Mouse (Mus musculus) heart, postnatal 0 days (tissue): Measurements from ENCODE around the gene Susd3. TPM values are rescaled to one million over a fixed set of nuclear protein-coding genes. Genes with fewer than 3 reads are reported as not detected.

Experiments used
- ATAC-seq: fragments of 200-750 bp; cut with Nextera tagmentation; 2 replicates; pipeline ENCODE4 v1.8.0; 2017; ENCODE audit warnings: low read depth, moderate number of reproducible peaks, moderate library complexity; ENCODE audit not compliant: insufficient read depth
- DNase-seq: peaks from one replicate; pipeline ENCODE4 v3.0.0-alpha.2; 2016; ENCODE audit warnings: low spot score
- H3K27ac ChIP-seq: fragments of 300-500 bp; sonication (generic); 2 replicates; pipeline ENCODE4 v1.5.1; 2014; ENCODE audit warnings: low read depth, mild to moderate bottlenecking
- H3K27me3 ChIP-seq: fragments of 300-500 bp; sonication (generic); 2 replicates; pipeline ENCODE4 v1.6.1; 2014; ENCODE audit warnings: low read length, mixed read lengths; ENCODE audit not compliant: control insufficient read depth, insufficient read depth
- H3K36me3 ChIP-seq: fragments of 300-500 bp; sonication (generic); replicated peaks from 2 replicates; pipeline ENCODE4 v1.6.1; 2014; ENCODE audit warnings: low read length, mixed read lengths; ENCODE audit not compliant: control insufficient read depth, insufficient read depth
- H3K4me1 ChIP-seq: fragments of 300-500 bp; sonication (generic); 2 replicates; pipeline ENCODE4 v1.6.1; 2014; ENCODE audit warnings: antibody characterized with exemption; ENCODE audit not compliant: control insufficient read depth, insufficient read depth
- H3K4me2 ChIP-seq: fragments of 300-500 bp; sonication (generic); 2 replicates; pipeline ENCODE4 v1.6.1; 2014; ENCODE audit warnings: low read depth, mild to moderate bottlenecking, low read length, moderate library complexity
- H3K4me3 ChIP-seq: fragments of 300-500 bp; sonication (generic); 2 replicates; pipeline ENCODE4 v1.5.1; 2014; ENCODE audit warnings: low read depth, low read length
- H3K9ac ChIP-seq: fragments of 300-500 bp; sonication (generic); replicated peaks from 2 replicates; pipeline ENCODE4 v1.6.1; 2014; ENCODE audit warnings: low read depth, low read length, mixed read lengths
- H3K9me3 ChIP-seq: fragments of 300-500 bp; sonication (generic); replicated peaks from 2 replicates; pipeline ENCODE4 v1.6.1; 2016; ENCODE audit warnings: low read length; ENCODE audit not compliant: control insufficient read depth
- CTCF ChIP-seq: IDR thresholded peaks from 2 replicates; pipeline ENCODE4 v1.5.1; 2016; ENCODE audit warnings: antibody characterized with exemption, control low read depth, low read depth
- EP300 ChIP-seq: IDR thresholded peaks from 2 replicates; pipeline ENCODE4 v1.6.1; 2016; ENCODE audit warnings: antibody characterized with exemption, low read depth
- WGBS: fragments of 180-500 bp; shearing (Covaris S2); extraction: QIAGEN DNeasy Blood & Tissue Kit; methylation state at CpG from one replicate; pipeline ENCODE4 v1.1.7; 2014; 5-methylcytosine and 5-hydroxymethylcytosine counted together
- polyA plus RNA-seq: library from polyadenylated mRNA; unstranded; fragments of >200 nt; fragmentation: Nextera tagmentation; extraction: Ambion mirVana; gene quantifications from 2 replicates; pipeline ENCODE4 v1.2.1, GENCODE M21; 2015
- total RNA-seq: library from RNA; depleted of rRNA; stranded (reverse); fragments of >200 nt; gene quantifications from 2 replicates; pipeline ENCODE4 v1.2.3, GENCODE M21; 2014; ENCODE audit warnings: low replicate concordance

Gene Susd3
- total and polyA plus RNA-seq, 2 experiments from 2014 or later, result 0.46 to 0.75 TPM

GRCm38 (mm10) chr13:49202556-49202955, 46.0 kb downstream of the Susd3 start:
- H3K9ac ChIP-seq, result no peak overlapping the region
- no peak overlapping the region for H3K27ac ChIP-seq
- H3K27me3 ChIP-seq, result no peaks in the 10 kb centered on the region
- no peak for ATAC-seq
- H3K4me1 ChIP-seq, result peaks cover 4% of the 10 kb centered on the region; the same call in 1 of the 2 replicates
- H3K4me3 ChIP-seq, result no peak overlapping the region
- no peaks in the 10 kb centered on the region for H3K9me3 ChIP-seq
- H3K36me3 ChIP-seq, result peaks cover 45% of the 10 kb centered on the region
- no peak overlapping the region for H3K4me2 ChIP-seq
- WGBS, result 91% methylated on average over 7 of the region's 7 CpGs
- TF ChIP-seq CTCF, result no peak
- no peak for TF ChIP-seq EP300
- DNase-seq, result no peak

DNA sequence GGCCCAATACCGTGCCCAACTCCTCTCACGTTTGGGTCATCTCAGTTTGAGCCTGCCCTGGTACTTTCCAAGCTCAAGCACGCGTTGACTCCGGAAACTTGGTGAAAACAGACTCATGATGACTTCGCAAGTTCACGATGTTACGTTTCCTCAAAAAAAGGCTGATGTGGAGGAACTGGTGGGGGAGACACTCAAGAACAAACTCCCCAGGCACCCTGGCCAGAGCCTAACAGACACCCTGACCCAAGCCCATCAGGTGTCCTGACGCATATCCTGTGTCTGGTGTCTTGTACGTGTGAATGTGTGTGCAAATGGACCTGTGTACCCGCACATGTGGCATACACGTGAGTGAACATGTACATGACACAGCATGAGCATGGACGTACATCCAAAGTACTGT, 47.8 kb downstream of the Susd3 start:
- Histone ChIP-seq H3K27ac (no peak overlapping the region), H3K4me2 (no peak overlapping the region), H3K4me3 (no peak overlapping the region), H3K9ac (no peak overlapping the region), H3K36me3 (peaks cover 46% of the 10 kb centered on the region), H3K9me3 (no peaks in the 10 kb centered on the region), H3K4me1 (peaks cover 4% of the 10 kb centered on the region; the same call in 1 of the 2 replicates), H3K27me3 (no peaks in the 10 kb centered on the region)
- ATAC-seq (no peak), DNase-seq (no peak)
- 89% methylated on average over 13 of the region's 13 CpGs for WGBS
- no peak for TF ChIP-seq CTCF
- no peak for TF ChIP-seq EP300

GRCm38 (mm10) chr13:49199891-49200290, 48.6 kb downstream of the Susd3 start:
- no peak overlapping the region for H3K4me2 ChIP-seq
- H3K27ac ChIP-seq, result no peak overlapping the region
- no peak overlapping the region for H3K4me3 ChIP-seq
- TF ChIP-seq CTCF, result no peak
- TF ChIP-seq EP300, result no peak
- no peaks in the 10 kb centered on the region for H3K27me3 ChIP-seq
- no peak for ATAC-seq
- H3K9ac ChIP-seq, result no peak overlapping the region
- H3K9me3 ChIP-seq, result no peaks in the 10 kb centered on the region
- peaks cover 53% of the 10 kb centered on the region for H3K36me3 ChIP-seq
- no peaks in the 10 kb centered on the region for H3K4me1 ChIP-seq
- DNase-seq, result no peak
- WGBS, result 81% methylated on average over 7 of the region's 7 CpGs

- Histone ChIP-seq H3K4me3 (no peak overlapping the region), H3K27ac (no peak overlapping the region), H3K9ac (no peak overlapping the region), H3K4me2 (no peak overlapping the region), H3K4me1 (no peaks in the 10 kb centered on the region), H3K27me3 (no peaks in the 10 kb centered on the region), H3K9me3 (no peaks in the 10 kb centered on the region), H3K36me3 (peaks cover 44% of the 10 kb centered on the region)
- TF ChIP-seq CTCF (no peak), EP300 (no peak)
- no peak for DNase-seq
- 90% methylated on average over 9 of the region's 9 CpGs for WGBS
- ATAC-seq, result no peak
Measured at GRCm38 (mm10) chr13:49198734-49199133, 49.8 kb downstream of the Susd3 start.

DNA sequence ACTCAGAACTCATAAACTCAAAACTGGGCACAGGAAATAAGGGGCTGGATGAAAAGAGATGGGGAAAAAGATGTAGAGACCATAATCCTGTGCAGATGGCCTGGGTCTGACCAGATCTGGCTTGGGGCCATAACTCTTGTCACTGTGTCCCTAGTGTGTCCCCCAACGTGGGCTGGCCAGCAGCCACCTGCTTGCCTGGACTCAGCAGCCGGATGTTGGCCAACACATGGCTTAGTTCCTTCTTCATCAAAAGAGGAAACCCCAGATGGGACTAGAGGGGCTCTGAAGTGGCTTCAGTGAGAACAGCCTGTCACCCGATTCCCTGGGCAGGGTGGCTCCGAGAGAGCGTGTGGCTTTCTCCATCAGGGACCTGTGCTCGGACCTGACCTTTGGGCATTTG, 51.7 kb downstream of the Susd3 start:
- H3K27ac ChIP-seq, result no peak overlapping the region
- H3K4me3 ChIP-seq, result no peak overlapping the region
- ATAC-seq (no peak), DNase-seq (no peak)
- H3K27me3 ChIP-seq, result no peaks in the 10 kb centered on the region
- 50% methylated on average over 6 of the region's 6 CpGs for WGBS
- H3K9ac ChIP-seq, result no peak overlapping the region
- peaks cover 25% of the 10 kb centered on the region for H3K36me3 ChIP-seq
- H3K4me1 ChIP-seq, result no peaks in the 10 kb centered on the region
- no peak overlapping the region for H3K4me2 ChIP-seq
- H3K9me3 ChIP-seq, result no peaks in the 10 kb centered on the region
- TF ChIP-seq EP300 (no peak), CTCF (no peak)

DNA sequence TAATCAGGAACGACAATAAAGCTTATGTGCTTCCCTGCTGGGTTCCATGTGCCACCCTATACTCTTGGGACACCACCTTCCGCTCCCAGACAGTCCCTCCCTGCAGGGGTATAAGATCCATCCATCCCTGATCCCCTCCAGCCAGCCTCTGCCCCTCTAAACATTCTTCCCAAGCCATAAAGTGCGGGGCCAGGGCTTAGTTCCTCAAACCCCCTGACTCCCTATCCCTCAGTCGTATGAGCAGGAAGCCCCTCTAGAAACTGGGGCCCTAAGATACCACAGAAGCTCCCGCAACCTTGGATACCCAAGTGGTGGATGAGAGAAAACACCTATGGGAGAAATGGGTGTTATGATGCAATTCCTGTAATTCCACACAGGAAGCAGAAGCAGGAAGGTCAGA, 52.3 kb downstream of the Susd3 start:
- no peak overlapping the region for H3K4me3 ChIP-seq
- H3K4me2 ChIP-seq, result no peak overlapping the region
- TF ChIP-seq CTCF (no peak), EP300 (no peak)
- 72% methylated on average over 5 of the region's 5 CpGs for WGBS
- H3K4me1 ChIP-seq, result peaks cover 3% of the 10 kb centered on the region
- H3K36me3 ChIP-seq, result peaks cover 25% of the 10 kb centered on the region
- H3K9ac ChIP-seq, result no peak overlapping the region
- H3K27me3 ChIP-seq, result no peaks in the 10 kb centered on the region
- ATAC-seq, result no peak
- no peaks in the 10 kb centered on the region for H3K9me3 ChIP-seq
- no peak for DNase-seq
- H3K27ac ChIP-seq, result no peak overlapping the region
